9 mouse cellular contexts compared by ENCODE assay signal in genomic region chr5:139505073-139505606, GRCm38 (mm10). TPM values are rescaled to one million over a fixed set of nuclear protein-coding genes. Genes with fewer than 3 reads are reported as not detected.
DNase-seq lines count a peak whose midpoint lies in the region; ATAC-seq and TF ChIP-seq lines count a peak whose summit lies in the region.
"Had no signal": no experiment of that assay in that cellular context is flagged by ENCODE, and none has a peak within 500 bp of the region (broad histone marks: within the 10 kb centered on the region; RNA-seq: fewer than 3 reads in every experiment).

No protein-coding gene starts in this region.

- H3K4me3 ChIP-seq in heart, adult 2 months: no peak overlapping the region
- no peak overlapping the region for H3K4me3 ChIP-seq in kidney, embryonic 16.5 days (ENCODE audit: low read length)
- no peak overlapping the region for H3K4me3 ChIP-seq in liver, embryonic 11.5 days (ENCODE audit: low read depth, low read length)
- no peak overlapping the region for H3K4me3 ChIP-seq in thymus, adult 2 months (ENCODE audit: control insufficient read depth, insufficient read depth, low read length)

- H3K27me3 ChIP-seq in heart, adult 2 months (ENCODE audit: control insufficient read depth, insufficient read depth, low read length): no peaks in the 10 kb centered on the region; the same call in none of the 2 replicates
- H3K27me3 ChIP-seq in kidney, embryonic 16.5 days (ENCODE audit: insufficient read depth, low read length): 0 out of 2 replicates have a peak, but pooled peaks cover 3% of the 10 kb centered on the region
- peaks cover 14% of the 10 kb centered on the region for H3K27me3 ChIP-seq in liver, embryonic 11.5 days (replicated peaks; ENCODE audit: control insufficient read depth, insufficient read depth, low read length)
- H3K27me3 ChIP-seq in thymus, adult 2 months (ENCODE audit: control insufficient read depth, insufficient read depth, low read length): no peaks in the 10 kb centered on the region

- 4% methylated on average over 14 of the region's 14 CpGs for WGBS in heart, adult 2 months
- WGBS in kidney, embryonic 16.5 days: 4% methylated on average over 12 of the region's 14 CpGs
- 4% methylated on average over 12 of the region's 14 CpGs for WGBS in liver, embryonic 11.5 days
- 4% methylated on average over 14 of the region's 14 CpGs for WGBS in thymus, adult 2 months

- no peak overlapping the region for H3K4me2 ChIP-seq in kidney, embryonic 16.5 days (replicated peaks; ENCODE audit: low read depth, low read length)
- no peak overlapping the region for H3K4me2 ChIP-seq in liver, embryonic 11.5 days

- peak; percentile 63; the same call in 1 of the 2 replicates for ATAC-seq in kidney, embryonic 16.5 days (ENCODE audit: low FRiP score, low TSS enrichment)
- ATAC-seq in liver, embryonic 11.5 days (replicated peaks; ENCODE audit: low FRiP score): peak; percentile 63; the same call in 1 of the 2 replicates

- intact Hi-C loops in heart, adult 2 months (cut with DNase I): loop anchor here (1.0 kb wide), 3 partner anchors 141 to 223 kb away; no protein-coding TSS in a partner anchor

- H3K79me2 ChIP-seq in heart, adult 2 months (replicated peaks; ENCODE audit: control insufficient read depth, insufficient read depth, low read length): no peaks in the 10 kb centered on the region

- no peak overlapping the region for H3K9ac ChIP-seq in heart, adult 2 months (ENCODE audit: low read depth, low read length)
- no peak overlapping the region for H3K9ac ChIP-seq in kidney, embryonic 16.5 days (replicated peaks; ENCODE audit: low read length)
- no peak overlapping the region for H3K9ac ChIP-seq in liver, embryonic 11.5 days (ENCODE audit: low read depth, low read length)

- TF ChIP-seq POLR2A in heart, adult 2 months (IDR thresholded peaks at IDR 0.05; ENCODE audit: insufficient read depth, low read depth, low read length): no peak
- TF ChIP-seq POLR2A in thymus, adult 2 months (IDR thresholded peaks at IDR 0.05; ENCODE audit: control insufficient read depth, extremely low read depth, insufficient read depth, low read length, poor library complexity): no peak

- peak; percentile 61; the same call in 1 of the 2 replicates for TF ChIP-seq EP300 in heart, adult 2 months (IDR thresholded peaks at IDR 0.05; ENCODE audit: insufficient read depth, low read depth, low read length)

- no peaks in the 10 kb centered on the region for H3K36me3 ChIP-seq in heart, adult 2 months (ENCODE audit: control insufficient read depth, insufficient read depth, low read length)
- no peaks in the 10 kb centered on the region for H3K36me3 ChIP-seq in kidney, embryonic 16.5 days (ENCODE audit: insufficient read depth, low read length)
- H3K36me3 ChIP-seq in liver, embryonic 11.5 days (ENCODE audit: control insufficient read depth, insufficient read depth, low read length): no peaks in the 10 kb centered on the region
- H3K36me3 ChIP-seq in thymus, adult 2 months (ENCODE audit: control insufficient read depth, insufficient read depth, low read length): no peaks in the 10 kb centered on the region

- no peaks in the 10 kb centered on the region for H3K9me3 ChIP-seq in kidney, embryonic 16.5 days (ENCODE audit: low read length)
- H3K9me3 ChIP-seq in liver, embryonic 11.5 days (ENCODE audit: control insufficient read depth, low read length): no peaks in the 10 kb centered on the region

- TF ChIP-seq CTCF in heart, adult 2 months (IDR thresholded peaks at IDR 0.05): peak; percentile 87
- TF ChIP-seq CTCF in thymus, adult 2 months (IDR thresholded peaks at IDR 0.05; ENCODE audit: borderline replicate concordance, control insufficient read depth, extremely low read depth, insufficient read depth, low read length, poor library complexity): peak; percentile 83; the same call in 1 of the 2 replicates

- H3K4me1 ChIP-seq in heart, adult 2 months (ENCODE audit: control insufficient read depth, insufficient read depth, low read length): no peaks in the 10 kb centered on the region
- no peaks in the 10 kb centered on the region for H3K4me1 ChIP-seq in kidney, embryonic 16.5 days (ENCODE audit: insufficient read depth, low read length)
- H3K4me1 ChIP-seq in liver, embryonic 11.5 days (replicated peaks; ENCODE audit: control insufficient read depth, insufficient read depth, low read length): no peaks in the 10 kb centered on the region
- no peaks in the 10 kb centered on the region for H3K4me1 ChIP-seq in thymus, adult 2 months (replicated peaks; ENCODE audit: control insufficient read depth, insufficient read depth, low read length)

- no peak overlapping the region for H3K27ac ChIP-seq in heart, adult 2 months
- H3K27ac ChIP-seq in kidney, embryonic 16.5 days (ENCODE audit: low read length): no peak overlapping the region
- H3K27ac ChIP-seq in liver, embryonic 11.5 days (ENCODE audit: low read depth, low read length): no peak overlapping the region
- no peak overlapping the region for H3K27ac ChIP-seq in thymus, adult 2 months (ENCODE audit: control insufficient read depth, insufficient read depth, low read length)

- peak; percentile 76 for DNase-seq in CD4-positive helper T cell, adult 2 months (ENCODE audit: low read depth, low spot score)
- peak; percentile 81 to 87 for DNase-seq in adrenal gland, adult 18-20 months (ENCODE audit: low spot score in 2 of 2)
- peak; percentile 89 for DNase-seq in embryo, embryonic 10 days (ENCODE audit: low spot score)
- peak; percentile 77 to 85 for DNase-seq in heart, adult 2 months
- peak; percentile 45 for DNase-seq in liver, embryonic 11.5 days (ENCODE audit: low spot score)
- peak; percentile 44 for DNase-seq in ovary, adult 18-20 months (ENCODE audit: low spot score)
- DNase-seq in thymus, adult 2 months: peak; percentile 79

RNA-seq across cellular contexts. Expression of gene Zfand2a, which starts 20.8 kb away (rescaled TPM):
- 10 to 100 TPM; 36.4 to 38.9 TPM for total RNA-seq in adrenal gland, adult 18-20 months (2021)
- 10 to 100 TPM; 14.0 to 16.7 TPM for total RNA-seq in heart, adult 2 months (2021)
- 12.0 and 17.6 TPM in 2 replicates for polyA plus RNA-seq in heart, adult 2 months (2012; rRNA removed)
- 10.8 and 13.5 TPM in 2 replicates for polyA plus RNA-seq in kidney, embryonic 16.5 days (2015; fragmentation: Nextera tagmentation; extraction: Ambion mirVana)
- polyA plus RNA-seq in liver, embryonic 11.5 days (2014; fragmentation: Nextera tagmentation; extraction: Ambion mirVana): 4.6 and 5.7 TPM in 2 replicates
- 15.5 and 15.9 TPM in 2 replicates for polyA plus RNA-seq in thymus, adult 2 months (2012; rRNA removed)

RNA-seq across cellular contexts. Expression of gene Uncx, which starts 38.2 kb away (rescaled TPM):
- total RNA-seq in adrenal gland, adult 18-20 months (2021): not detected
- total RNA-seq in heart, adult 2 months (2021): not detected
- not detected in 2 replicates for polyA plus RNA-seq in heart, adult 2 months (2012; rRNA removed)
- 52.8 and 65.4 TPM in 2 replicates for polyA plus RNA-seq in kidney, embryonic 16.5 days (2015; fragmentation: Nextera tagmentation; extraction: Ambion mirVana)
- not detected in 2 replicates for polyA plus RNA-seq in liver, embryonic 11.5 days (2014; fragmentation: Nextera tagmentation; extraction: Ambion mirVana)
- polyA plus RNA-seq in thymus, adult 2 months (2012; rRNA removed): 0.24 and 0.26 TPM in 2 replicates
- polyA plus RNA-seq: gonadal fat pad, adult 2 months had no signal

RNA-seq across cellular contexts. Expression of gene 3110082I17Rik, which starts 44.8 kb away (rescaled TPM):
- 1 to 10 TPM; 8.0 to 8.4 TPM for total RNA-seq in adrenal gland, adult 18-20 months (2021)
- total RNA-seq in heart, adult 2 months (2021): 1 to 10 TPM; 4.9 to 5.6 TPM
- 5.4 and 5.7 TPM in 2 replicates for polyA plus RNA-seq in heart, adult 2 months (2012; rRNA removed)
- polyA plus RNA-seq in kidney, embryonic 16.5 days (2015; fragmentation: Nextera tagmentation; extraction: Ambion mirVana): 44.1 and 46.1 TPM in 2 replicates
- 49.4 and 52.0 TPM in 2 replicates for polyA plus RNA-seq in liver, embryonic 11.5 days (2014; fragmentation: Nextera tagmentation; extraction: Ambion mirVana)
- 7.5 and 8.2 TPM in 2 replicates for polyA plus RNA-seq in thymus, adult 2 months (2012; rRNA removed)

Comparison
In these comparisons a context has a peak if more than half of its experiments do, and no peak if none do; other contexts are left out.
1. RNA of gene Uncx, which starts 38.2 kb away (polyA plus RNA-seq): 52.8 to 65.4 TPM in kidney, embryonic 16.5 days; 0.24 to 0.26 TPM in thymus, adult 2 months, not detected in liver, embryonic 11.5 days and not detected in heart, adult 2 months; every median in the first group is over 10 times any median in the second.
2. Peak in every context shown above with its lines, with median percentiles within 50 percentile points of each other: DNase-seq.